Mouse (Mus musculus) Patski (cell line): ENCODE results near the gene Ttll11. TPM values are rescaled to one million over a fixed set of nuclear protein-coding genes. Genes with fewer than 3 reads are reported as not detected.

ENCODE experiments used
- ATAC-seq: fragments of 100-300 bp; one replicate; pipeline ENCODE4 v1.8.0; 2021
- CTCF ChIA-PET: fragments of 350-600 bp; sonication (Branson Sonifier 250); formaldehyde crosslinking; loops from one replicate; lab custom pipeline; 2022; ENCODE audit warnings: inconsistent platforms; lab: Charles Lee
- POLR2A ChIA-PET: fragments of 350-600 bp; sonication (Branson Sonifier 250); formaldehyde crosslinking; loops from one replicate; lab custom pipeline; 2022; ENCODE audit warnings: antibody characterized with exemption, inconsistent platforms; lab: Charles Lee
- DNase-seq: peaks from one replicate; pipeline ENCODE4 v3.0.0-alpha.2; 2011; ENCODE audit warnings: low read depth, low spot score
- H3K27me3 ChIP-seq: fragments of 371-371 bp; one replicate; pipeline ENCODE4 v1.5.1; 2021
- CTCF ChIP-seq: fragments of 100-300 bp; IDR thresholded peaks from one replicate; pipeline ENCODE4 v1.5.1; 2021
- in situ Hi-C: fragments of 300-500 bp; cut with MboI; formaldehyde crosslinking; loops from 3 replicates; pipeline ENCODE4 v1.11.1; 2018; ENCODE audit warnings: low pct_unique_long_range_greater_than_20kb, mixed read lengths
- polyA plus RNA-seq: library from polyadenylated mRNA; unstranded; gene quantifications from one replicate; pipeline ENCODE4 v1.2.3, GENCODE M21; 2021

The Ttll11 gene
- polyA plus RNA-seq: 2.4 TPM

DNA sequence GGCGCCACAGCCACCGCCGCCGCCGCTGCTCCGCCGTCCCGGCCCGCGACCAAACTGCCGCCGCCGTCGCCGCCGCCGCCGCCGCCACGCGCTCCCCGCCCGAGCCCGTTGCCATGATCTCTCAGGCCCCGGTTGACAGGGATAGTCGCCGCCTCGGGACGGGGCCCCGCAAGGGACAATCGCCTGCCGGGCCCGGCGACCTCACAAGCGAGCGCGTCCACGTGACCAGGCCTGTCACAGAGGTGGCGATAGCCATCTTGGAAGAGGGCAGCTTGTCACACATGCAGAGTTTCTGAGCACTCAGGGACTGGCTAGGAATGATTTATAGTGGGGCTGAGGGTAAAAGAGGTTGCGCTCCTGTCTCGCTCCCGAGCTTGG is at the start of gene Ttll11:
Gene Ttll11, minus strand, starts transcription at position 270 of the 378 bp plus-strand sequence.
- no peak for TF ChIP-seq CTCF
- H3K27me3 ChIP-seq: no peaks in the 10 kb centered on the region
- CTCF ChIA-PET: interaction anchor here (0.9 to 1.7 kb wide), 2 partner anchors 22 to 30 kb away, joined by 3 to 6 read pairs; no protein-coding TSS in a partner anchor
- DNase-seq (no peak), ATAC-seq (peak; percentile 50)
- in situ Hi-C loops: no loop called here
- POLR2A ChIA-PET: no interaction called here

- no peak for TF ChIP-seq CTCF
- ATAC-seq: no peak
- H3K27me3 ChIP-seq: no peaks in the 10 kb centered on the region
- CTCF ChIA-PET: interaction anchor here (1.0 to 2.9 kb wide), 5 partner anchors 10 to 189 kb away, joined by 3 to 13 read pairs (median 6); no protein-coding TSS in a partner anchor
- no peak for DNase-seq
- POLR2A ChIA-PET: no interaction called here
- in situ Hi-C loops: no loop called here
Observed at GRCm38 (mm10) chr2:36023291-36023690, 43.6 kb upstream of the Ttll11 start.

DNA sequence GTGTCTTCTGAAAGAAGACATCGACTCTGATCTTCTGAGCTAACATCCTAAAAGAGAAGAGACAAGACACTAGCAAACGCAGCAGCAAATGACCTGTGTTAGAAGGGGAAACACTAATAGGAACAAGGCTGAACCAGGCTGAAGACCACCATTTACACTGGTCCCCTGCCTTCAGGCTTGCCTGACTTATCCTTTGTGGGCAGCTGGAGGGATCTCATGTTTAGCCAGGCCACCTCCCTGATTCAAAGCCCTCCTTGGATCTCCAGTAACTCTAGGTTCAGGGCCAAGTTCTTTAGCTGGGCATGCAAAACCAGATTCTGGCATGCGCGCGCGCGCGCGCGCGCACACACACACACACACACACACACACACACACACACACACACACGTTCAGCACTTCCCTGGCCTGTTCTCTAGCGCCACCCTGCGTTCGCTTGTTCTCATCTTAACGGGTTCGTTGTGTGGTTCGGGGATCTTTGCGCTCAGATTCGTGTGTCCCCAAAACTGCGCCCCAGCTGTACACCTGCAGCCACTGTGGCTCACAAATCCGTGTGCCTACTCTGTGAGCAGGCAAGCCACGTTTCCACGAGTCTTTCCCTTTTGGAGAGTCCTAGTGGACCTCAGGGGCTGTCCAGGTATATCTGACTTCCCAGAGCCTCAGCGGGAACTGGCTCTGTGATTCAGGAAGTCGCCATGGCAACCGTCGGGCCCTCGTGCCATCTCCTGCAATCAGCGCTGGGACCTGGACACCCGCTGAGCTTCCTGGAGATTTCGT is 41.9 kb upstream of the Ttll11 start:
- DNase-seq: no peak
- in situ Hi-C loops: no loop called here
- ATAC-seq: no peak
- ChIA-PET POLR2A (interaction anchor here (1.1 kb wide), 1 partner anchor 15 kb away, joined by 4 read pairs; no protein-coding TSS in a partner anchor), CTCF (interaction anchor here (0.7 to 2.9 kb wide), 9 partner anchors 9 to 262 kb away, joined by 3 to 10 read pairs (median 5); no protein-coding TSS in a partner anchor)
- no peaks in the 10 kb centered on the region for H3K27me3 ChIP-seq
- peak; percentile 50 for TF ChIP-seq CTCF

DNA sequence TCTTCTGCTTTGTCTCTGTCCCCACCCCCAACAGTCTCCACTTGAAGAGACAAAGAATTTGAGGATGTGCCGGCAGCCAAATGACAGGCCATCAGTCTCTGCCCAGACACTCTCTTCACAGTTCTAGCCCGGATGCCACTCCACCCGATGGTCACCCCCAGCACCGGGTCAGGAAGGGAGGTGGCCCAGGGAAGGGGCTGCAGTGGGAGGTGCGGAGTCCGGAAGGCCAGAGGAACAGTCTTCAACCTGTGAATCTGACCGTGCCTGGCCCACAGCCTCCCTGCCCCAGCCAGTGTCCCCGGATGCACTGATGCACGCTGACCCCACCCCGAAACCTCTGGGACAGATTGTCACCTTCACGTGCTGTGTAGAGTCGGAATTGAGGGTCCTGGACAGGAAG is 33.3 kb upstream of the Ttll11 start:
- CTCF ChIA-PET: interaction anchor here (3.2 kb wide), 1 partner anchor 9 kb away, joined by 10 read pairs; no protein-coding TSS in a partner anchor
- in situ Hi-C loops: no loop called here
- POLR2A ChIA-PET: no interaction called here
- DNase-seq: no peak
- TF ChIP-seq CTCF: no peak
- H3K27me3 ChIP-seq: no peaks in the 10 kb centered on the region
- ATAC-seq: no peak

DNA sequence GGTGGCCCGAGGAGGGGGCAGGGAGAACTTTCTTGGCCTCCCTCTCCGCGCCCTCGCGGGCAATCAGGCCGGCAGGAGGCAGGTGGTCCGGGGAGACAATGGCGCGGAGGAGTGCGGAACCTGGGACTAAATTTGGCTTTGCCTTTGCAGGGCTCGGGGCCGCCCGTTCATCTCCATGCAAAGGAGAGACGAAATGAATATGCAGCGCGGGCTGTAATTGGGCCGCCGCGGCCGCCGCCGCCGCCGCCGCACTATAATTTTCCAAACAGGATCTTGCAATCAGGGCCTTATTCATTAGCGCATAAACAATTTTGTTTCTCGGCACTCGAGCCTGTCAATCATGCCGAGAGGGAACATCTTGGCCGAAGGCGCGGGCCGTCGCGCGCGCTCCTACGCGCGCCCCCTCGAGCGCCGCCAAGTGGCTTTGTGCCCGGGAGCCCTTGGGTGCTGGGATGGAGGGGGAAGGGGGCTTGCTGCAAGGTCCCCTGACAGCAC is 31.7 kb upstream of the Ttll11 start:
- no peak for TF ChIP-seq CTCF
- DNase-seq (no peak), ATAC-seq (no peak)
- CTCF ChIA-PET: interaction anchor here (0.9 to 6.9 kb wide), 3 partner anchors 11 to 203 kb away, joined by 3 to 88 read pairs (median 10); no protein-coding TSS in a partner anchor
- POLR2A ChIA-PET: no interaction called here
- in situ Hi-C loops: no loop called here
- no peaks in the 10 kb centered on the region for H3K27me3 ChIP-seq

GRCm38 (mm10) chr2:36010579-36010978 is 30.9 kb upstream of the Ttll11 start:
- no peak for TF ChIP-seq CTCF
- no peaks in the 10 kb centered on the region for H3K27me3 ChIP-seq
- no peak for ATAC-seq
- CTCF ChIA-PET: interaction anchor here (0.9 to 6.9 kb wide), 7 partner anchors 13 to 259 kb away, joined by 3 to 88 read pairs (median 13); no protein-coding TSS in a partner anchor
- POLR2A ChIA-PET: no interaction called here
- in situ Hi-C loops: no loop called here
- DNase-seq: no peak

GRCm38 (mm10) chr2:36009386-36009785 is 29.7 kb upstream of the Ttll11 start:
- H3K27me3 ChIP-seq: no peaks in the 10 kb centered on the region
- ATAC-seq: peak; percentile 80
- ChIA-PET CTCF (interaction anchor here (0.7 to 6.9 kb wide), 31 partner anchors 9 to 272 kb away, joined by 3 to 88 read pairs (median 5); partner anchors contain the start of genes Mrrf and Ttll11), POLR2A (no interaction called here)
- in situ Hi-C loops: loop anchor here (5.0 to 10.0 kb wide), 3 partner anchors 203 to 1325 kb away; no protein-coding TSS in a partner anchor
- peak; percentile 84 for TF ChIP-seq CTCF
- DNase-seq: no peak

- POLR2A ChIA-PET: no interaction called here
- in situ Hi-C loops: loop anchor here (5.0 to 10.0 kb wide), 3 partner anchors 204 to 1327 kb away; no protein-coding TSS in a partner anchor
- CTCF ChIA-PET: interaction anchor here (0.7 to 6.9 kb wide), 25 partner anchors 9 to 273 kb away, joined by 3 to 88 read pairs (median 5); no protein-coding TSS in a partner anchor
- DNase-seq (no peak), ATAC-seq (no peak)
- peak; percentile 85 for TF ChIP-seq CTCF
- no peaks in the 10 kb centered on the region for H3K27me3 ChIP-seq
Observed at GRCm38 (mm10) chr2:36008071-36008470, 28.4 kb upstream of the Ttll11 start.

GRCm38 (mm10) chr2:36002188-36002587 is 22.5 kb upstream of the Ttll11 start:
- no peaks in the 10 kb centered on the region for H3K27me3 ChIP-seq
- POLR2A ChIA-PET: no interaction called here
- ATAC-seq: no peak
- no peak for DNase-seq
- in situ Hi-C loops: loop anchor here (10.0 kb wide), 1 partner anchor 1333 kb away; no protein-coding TSS in a partner anchor
- no peak for TF ChIP-seq CTCF
- CTCF ChIA-PET: interaction anchor here (0.7 to 1.4 kb wide), 2 partner anchors 18 to 23 kb away, joined by 3 to 5 read pairs; no protein-coding TSS in a partner anchor

DNA sequence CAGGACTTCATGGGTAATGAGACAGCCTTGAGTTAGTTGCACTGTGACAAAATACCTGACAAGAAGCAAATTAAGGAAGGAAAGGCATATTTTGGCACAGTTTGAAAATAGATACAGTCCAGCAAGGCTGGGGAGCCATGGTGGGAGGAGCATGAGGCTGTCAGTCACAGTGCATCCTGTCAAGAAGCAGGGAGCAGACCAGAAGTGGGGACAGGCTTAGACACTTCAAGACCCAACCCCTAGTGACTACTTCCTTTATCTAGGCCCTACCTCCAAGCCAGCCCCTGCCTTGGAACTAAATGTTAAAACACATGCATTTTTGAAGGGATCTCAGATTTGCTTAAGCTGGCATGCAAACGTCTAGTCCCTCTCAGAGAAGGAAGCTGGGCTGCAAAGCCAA is 20.7 kb upstream of the Ttll11 start:
- DNase-seq: no peak
- CTCF ChIA-PET: interaction anchor here (0.7 to 1.2 kb wide), 4 partner anchors 9 to 19 kb away, joined by 3 to 10 read pairs (median 4); no protein-coding TSS in a partner anchor
- no peak for TF ChIP-seq CTCF
- in situ Hi-C loops: loop anchor here (10.0 kb wide), 1 partner anchor 1334 kb away; no protein-coding TSS in a partner anchor
- POLR2A ChIA-PET: no interaction called here
- no peaks in the 10 kb centered on the region for H3K27me3 ChIP-seq
- ATAC-seq: no peak
